Mouse (Mus musculus): ENCODE measurements around the gene Nup93.
A peak's percentile ranks its signal among the peaks of the same experiment; 100 is the strongest.

Gene Nup93

GRCm38 (mm10) chr8:94204043-94204442 is 10.3 kb upstream of the Nup93 start:
- Histone ChIP-seq H3K27me3 (ENCODE audit: control insufficient read depth, insufficient read depth, low read length, poor library complexity, severe bottlenecking) (no peaks in the 10 kb centered on the region; the same call in 1 of the 2 replicates), H3K36me3 (ENCODE audit: control insufficient read depth, insufficient read depth, low read length, poor library complexity, severe bottlenecking) (no peaks in the 10 kb centered on the region)
- DNase-seq (ENCODE audit: low read depth, low spot score), result no peak

GRCm38 (mm10) chr8:94205736-94206135 is 8.6 kb upstream of the Nup93 start:
- Histone ChIP-seq H3K36me3 (ENCODE audit: control insufficient read depth, insufficient read depth, low read length, poor library complexity, severe bottlenecking) (no peaks in the 10 kb centered on the region), H3K27me3 (ENCODE audit: control insufficient read depth, insufficient read depth, low read length, poor library complexity, severe bottlenecking) (no peaks in the 10 kb centered on the region; the same call in 1 of the 2 replicates)
- peak; percentile 80 for DNase-seq (ENCODE audit: low read depth, low spot score)

GRCm38 (mm10) chr8:94206256-94206655 is 8.1 kb upstream of the Nup93 start:
- DNase-seq (ENCODE audit: low read depth, low spot score), result no peak
- Histone ChIP-seq H3K27me3 (ENCODE audit: control insufficient read depth, insufficient read depth, low read length, poor library complexity, severe bottlenecking) (no peaks in the 10 kb centered on the region; the same call in 1 of the 2 replicates), H3K36me3 (ENCODE audit: control insufficient read depth, insufficient read depth, low read length, poor library complexity, severe bottlenecking) (no peaks in the 10 kb centered on the region)

GRCm38 (mm10) chr8:94207491-94207890 is 6.9 kb upstream of the Nup93 start:
- Histone ChIP-seq H3K27me3 (ENCODE audit: control insufficient read depth, insufficient read depth, low read length, poor library complexity, severe bottlenecking) (no peaks in the 10 kb centered on the region; the same call in 1 of the 2 replicates), H3K36me3 (ENCODE audit: control insufficient read depth, insufficient read depth, low read length, poor library complexity, severe bottlenecking) (no peaks in the 10 kb centered on the region)
- no peak for DNase-seq (ENCODE audit: low read depth, low spot score)

GRCm38 (mm10) chr8:94209639-94210038 is 4.7 kb upstream of the Nup93 start:
- Histone ChIP-seq H3K27me3 (ENCODE audit: control insufficient read depth, insufficient read depth, low read length, poor library complexity, severe bottlenecking) (no peaks in the 10 kb centered on the region), H3K36me3 (ENCODE audit: control insufficient read depth, insufficient read depth, low read length, poor library complexity, severe bottlenecking) (no peaks in the 10 kb centered on the region)
- DNase-seq (ENCODE audit: low read depth, low spot score), result no peak

GRCm38 (mm10) chr8:94210225-94210624 is 4.1 kb upstream of the Nup93 start:
- no peaks in the 10 kb centered on the region for H3K36me3 ChIP-seq (ENCODE audit: control insufficient read depth, insufficient read depth, low read length, poor library complexity, severe bottlenecking)
- DNase-seq (ENCODE audit: low read depth, low spot score), result no peak
- H3K27me3 ChIP-seq (ENCODE audit: control insufficient read depth, insufficient read depth, low read length, poor library complexity, severe bottlenecking), result no peaks in the 10 kb centered on the region

GRCm38 (mm10) chr8:94213819-94214218 is 545 bp upstream of the Nup93 start:
- no peak for DNase-seq (ENCODE audit: low read depth, low spot score)
- Histone ChIP-seq H3K27me3 (ENCODE audit: control insufficient read depth, insufficient read depth, low read length, poor library complexity, severe bottlenecking) (no peaks in the 10 kb centered on the region), H3K36me3 (ENCODE audit: control insufficient read depth, insufficient read depth, low read length, poor library complexity, severe bottlenecking) (no peaks in the 10 kb centered on the region)

- H3K36me3 ChIP-seq (ENCODE audit: control insufficient read depth, insufficient read depth, low read length, poor library complexity, severe bottlenecking), result 0 out of 2 replicates have a peak, but pooled peaks cover 2% of the 10 kb centered on the region
- H3K27me3 ChIP-seq (ENCODE audit: control insufficient read depth, insufficient read depth, low read length, poor library complexity, severe bottlenecking), result no peaks in the 10 kb centered on the region
- no peak for DNase-seq (ENCODE audit: low read depth, low spot score)
Measured at GRCm38 (mm10) chr8:94227381-94227939, 13.1 kb downstream of the Nup93 start.

GRCm38 (mm10) chr8:94240240-94240751 is 25.9 kb downstream of the Nup93 start:
- Histone ChIP-seq H3K27me3 (ENCODE audit: control insufficient read depth, insufficient read depth, low read length, poor library complexity, severe bottlenecking) (no peaks in the 10 kb centered on the region), H3K36me3 (ENCODE audit: control insufficient read depth, insufficient read depth, low read length, poor library complexity, severe bottlenecking) (0 out of 2 replicates have a peak, but pooled peaks cover 5% of the 10 kb centered on the region)
- no peak for DNase-seq (ENCODE audit: low read depth, low spot score)

GRCm38 (mm10) chr8:94249836-94250435 is 35.6 kb downstream of the Nup93 start:
- DNase-seq (ENCODE audit: low read depth, low spot score), result no peak
- H3K27me3 ChIP-seq (ENCODE audit: control insufficient read depth, insufficient read depth, low read length, poor library complexity, severe bottlenecking), result no peaks in the 10 kb centered on the region
- H3K36me3 ChIP-seq (ENCODE audit: control insufficient read depth, insufficient read depth, low read length, poor library complexity, severe bottlenecking), result no peaks in the 10 kb centered on the region

GRCm38 (mm10) chr8:94258881-94259280 is 44.5 kb downstream of the Nup93 start:
- DNase-seq (ENCODE audit: low read depth, low spot score), result no peak
- H3K36me3 ChIP-seq (ENCODE audit: control insufficient read depth, insufficient read depth, low read length, poor library complexity, severe bottlenecking), result no peaks in the 10 kb centered on the region
- H3K27me3 ChIP-seq (ENCODE audit: control insufficient read depth, insufficient read depth, low read length, poor library complexity, severe bottlenecking), result no peaks in the 10 kb centered on the region

- Histone ChIP-seq H3K36me3 (ENCODE audit: control insufficient read depth, insufficient read depth, low read length, poor library complexity, severe bottlenecking) (no peaks in the 10 kb centered on the region), H3K27me3 (ENCODE audit: control insufficient read depth, insufficient read depth, low read length, poor library complexity, severe bottlenecking) (no peaks in the 10 kb centered on the region)
- DNase-seq (ENCODE audit: low read depth, low spot score), result no peak
Measured at GRCm38 (mm10) chr8:94262626-94263297, 48.4 kb downstream of the Nup93 start.

- DNase-seq (ENCODE audit: low read depth, low spot score), result no peak
- no peaks in the 10 kb centered on the region for H3K27me3 ChIP-seq (ENCODE audit: control insufficient read depth, insufficient read depth, low read length, poor library complexity, severe bottlenecking)
- no peaks in the 10 kb centered on the region for H3K36me3 ChIP-seq (ENCODE audit: control insufficient read depth, insufficient read depth, low read length, poor library complexity, severe bottlenecking)
Measured at GRCm38 (mm10) chr8:94266344-94267191, 52.2 kb downstream of the Nup93 start.

- H3K36me3 ChIP-seq (ENCODE audit: control insufficient read depth, insufficient read depth, low read length, poor library complexity, severe bottlenecking), result no peaks in the 10 kb centered on the region
- DNase-seq (ENCODE audit: low read depth, low spot score), result no peak
- H3K27me3 ChIP-seq (ENCODE audit: control insufficient read depth, insufficient read depth, low read length, poor library complexity, severe bottlenecking), result no peaks in the 10 kb centered on the region
Measured at GRCm38 (mm10) chr8:94268359-94268890, 54.1 kb downstream of the Nup93 start.
